ENCODE assay signal across 8 mouse cellular contexts in genomic region chr4:85096682-85097081, GRCm38 (mm10).
DNase-seq lines count a peak whose midpoint lies in the region; ATAC-seq and TF ChIP-seq lines count a peak whose summit lies in the region.

No protein-coding gene starts in this region.

- no peaks in the 10 kb centered on the region for H3K4me1 ChIP-seq in midbrain, postnatal 0 days (ENCODE audit: insufficient read depth, low read length)

- peak; percentile 96 for TF ChIP-seq CTCF in midbrain, postnatal 0 days (IDR thresholded peaks at IDR 0.05)

- no peaks in the 10 kb centered on the region; the same call in 1 of the 2 replicates for H3K36me3 ChIP-seq in midbrain, postnatal 0 days (ENCODE audit: insufficient read depth, low read length)

- H3K4me3 ChIP-seq in midbrain, postnatal 0 days (ENCODE audit: low read depth, low read length): no peak overlapping the region

- no peak overlapping the region for H3K9ac ChIP-seq in midbrain, postnatal 0 days (replicated peaks; ENCODE audit: low read length, poor library complexity, severe bottlenecking)

- H3K9me3 ChIP-seq in midbrain, postnatal 0 days (ENCODE audit: low read length): no peaks in the 10 kb centered on the region

- peak; percentile 46 for DNase-seq in ovary, postnatal 14 days (ENCODE audit: low spot score)
- no peak for DNase-seq in ovary, postnatal 10 days (ENCODE audit: low spot score)
- peak; percentile 7 for DNase-seq in adrenal gland, adult 8-10 months
- peak; percentile 83 for DNase-seq in embryo, embryonic 11 days
- DNase-seq in heart, postnatal 4 days: peak; percentile 73
- DNase-seq in left cerebral cortex, adult 18-20 months (ENCODE audit: low spot score in 2 of 2): peak; percentile 37 to 56
- DNase-seq in midbrain, postnatal 0 days (ENCODE audit: low spot score): peak; percentile 81
- peak; percentile 12 to 59 for DNase-seq in thymus, postnatal 10 days (ENCODE audit: low spot score in 2 of 2)

- WGBS in midbrain, postnatal 0 days: 13% methylated on average over 7 of the region's 7 CpGs

- no peak overlapping the region for H3K27ac ChIP-seq in midbrain, postnatal 0 days (ENCODE audit: low read depth, low read length)

- no peaks in the 10 kb centered on the region for H3K27me3 ChIP-seq in midbrain, postnatal 0 days (ENCODE audit: insufficient read depth, low read length)

- no peak overlapping the region for H3K4me2 ChIP-seq in midbrain, postnatal 0 days (ENCODE audit: low read depth, low read length, poor library complexity, severe bottlenecking)

- 0 out of 2 replicates have a peak, but pooled peaks have one; percentile 74 for ATAC-seq in midbrain, postnatal 0 days (ENCODE audit: low FRiP score)
